Mouse (Mus musculus) C2C12 (cell line): Measurements from ENCODE around the gene Shb. TPM values are rescaled to one million over a fixed set of nuclear protein-coding genes. Genes with fewer than 3 reads are reported as not detected.

Experiments used
- H3K27me3 ChIP-seq: one replicate; pipeline ENCODE4 v1.6.1; 2011; ENCODE audit not compliant: control insufficient read depth, insufficient read depth, insufficient read length
- H3K36me3 ChIP-seq: one replicate; pipeline ENCODE4 v1.6.1; 2011; ENCODE audit not compliant: control insufficient read depth, insufficient read depth
- H3K4me3 ChIP-seq: one replicate; pipeline ENCODE4 v1.5.1; 2011; ENCODE audit warnings: mild to moderate bottlenecking, control low read depth; ENCODE audit not compliant: poor library complexity, insufficient read depth, severe bottlenecking
- H3K79me2 ChIP-seq: one replicate; pipeline ENCODE4 v1.6.1; 2011; ENCODE audit not compliant: control insufficient read depth, insufficient read depth
- H3K79me3 ChIP-seq: one replicate; pipeline ENCODE4 v1.6.1; 2011; ENCODE audit warnings: low read depth, control low read depth
- H3ac ChIP-seq: one replicate; pipeline ENCODE3; 2011; ENCODE audit warnings: low read depth; ENCODE audit not compliant: control insufficient read depth, insufficient read length
- CEBPB ChIP-seq: IDR thresholded peaks from one replicate; pipeline ENCODE4 v1.6.1; 2011; ENCODE audit warnings: low read depth, mild to moderate bottlenecking, control low read depth, moderate library complexity
- CTCF ChIP-seq: IDR thresholded peaks from one replicate; pipeline ENCODE4 v1.5.1; 2011; ENCODE audit not compliant: control insufficient read depth, insufficient read depth, insufficient read length
- FOSL1 ChIP-seq: IDR thresholded peaks from one replicate; pipeline ENCODE4 v1.8.0; 2011; ENCODE audit warnings: mild to moderate bottlenecking, low read length; ENCODE audit not compliant: poor library complexity, insufficient read depth, severe bottlenecking
- MAX ChIP-seq: IDR thresholded peaks from one replicate; pipeline ENCODE4 v1.6.1; 2011; ENCODE audit warnings: mild to moderate bottlenecking, control low read depth
- MYOD1 ChIP-seq: IDR thresholded peaks from one replicate; pipeline ENCODE4 v1.6.1; 2011; ENCODE audit warnings: low read depth; ENCODE audit not compliant: control insufficient read depth, insufficient read length
- MYOG ChIP-seq: IDR thresholded peaks from one replicate; pipeline ENCODE4 v1.6.1; 2011; ENCODE audit not compliant: control insufficient read depth, insufficient read length; ENCODE audit errors: extremely low read depth
- USF1 ChIP-seq: IDR thresholded peaks from one replicate; pipeline ENCODE4 v1.6.1; 2011; ENCODE audit warnings: low read depth, mild to moderate bottlenecking, control low read depth, moderate library complexity
- polyA plus RNA-seq: library from polyadenylated mRNA; unstranded; fragments of >200 nt; fragmentation: generic; extraction: Trizol; gene quantifications from one replicate; pipeline ENCODE4 v1.2.1, GENCODE M21; 2012; ENCODE audit warnings: missing spikeins

Gene Shb
- polyA plus RNA-seq, 1 experiment: 35.1 TPM

GRCm38 (mm10) chr4:45540151-45540933, 8.1 kb upstream of the Shb start:
- TF ChIP-seq USF1 (no peak), CEBPB (no peak), MYOG (no peak), MYOD1 (no peak), MAX (no peak), CTCF (no peak), FOSL1 (no peak)
- no peak overlapping the region for H3K4me3 ChIP-seq

GRCm38 (mm10) chr4:45539187-45539586, 6.9 kb upstream of the Shb start:
- no peak overlapping the region for H3K4me3 ChIP-seq
- no peak for TF ChIP-seq CTCF
- no peak for TF ChIP-seq USF1
- no peak for TF ChIP-seq MYOG
- TF ChIP-seq MYOD1: no peak
- TF ChIP-seq MAX: no peak
- TF ChIP-seq CEBPB: no peak
- TF ChIP-seq FOSL1: no peak
- no peaks in the 10 kb centered on the region for H3K27me3 ChIP-seq
- no peak overlapping the region for H3ac ChIP-seq
- no peaks in the 10 kb centered on the region for H3K79me2 ChIP-seq
- H3K36me3 ChIP-seq: no peaks in the 10 kb centered on the region
- H3K79me3 ChIP-seq: no peaks in the 10 kb centered on the region

More at GRCm38 (mm10) chr4:45540151-45540933, 8.1 kb upstream of the Shb start:
- no peak overlapping the region for H3ac ChIP-seq
- H3K79me3 ChIP-seq: no peaks in the 10 kb centered on the region
- H3K79me2 ChIP-seq: no peaks in the 10 kb centered on the region
- no peaks in the 10 kb centered on the region for H3K36me3 ChIP-seq
- no peaks in the 10 kb centered on the region for H3K27me3 ChIP-seq

GRCm38 (mm10) chr4:45533436-45533940, 1.2 kb upstream of the Shb start:
- no peaks in the 10 kb centered on the region for H3K27me3 ChIP-seq
- peaks cover 11% of the 10 kb centered on the region for H3K79me3 ChIP-seq
- H3K79me2 ChIP-seq: peaks cover 20% of the 10 kb centered on the region
- TF ChIP-seq CTCF (no peak), USF1 (no peak), MYOG (no peak), MAX (no peak), FOSL1 (no peak), CEBPB (no peak), MYOD1 (no peak)
- no peak overlapping the region for H3K4me3 ChIP-seq
- H3K36me3 ChIP-seq: no peaks in the 10 kb centered on the region
- H3ac ChIP-seq: no peak overlapping the region

- TF ChIP-seq CTCF (peak; percentile 59), FOSL1 (no peak)
- Histone ChIP-seq H3K79me3 (peaks cover 36% of the 10 kb centered on the region), H3K79me2 (peaks cover 46% of the 10 kb centered on the region), H3ac (peak overlapping the region; percentile 82), H3K27me3 (no peaks in the 10 kb centered on the region), H3K4me3 (peak overlapping the region; percentile 82), H3K36me3 (peaks cover 13% of the 10 kb centered on the region)
Measured at GRCm38 (mm10) chr4:45530662-45531542, 1.4 kb downstream of the Shb start.

- Histone ChIP-seq H3K79me3 (peaks cover 45% of the 10 kb centered on the region), H3K27me3 (no peaks in the 10 kb centered on the region), H3K36me3 (peaks cover 13% of the 10 kb centered on the region), H3K4me3 (peak overlapping the region; percentile 82), H3ac (peak overlapping the region; percentile 82), H3K79me2 (peaks cover 54% of the 10 kb centered on the region)
- TF ChIP-seq MAX (peak; percentile 22), MYOD1 (no peak), CTCF (no peak), USF1 (no peak)
Measured at GRCm38 (mm10) chr4:45529986-45530597, 2.2 kb downstream of the Shb start.
